Mouse (Mus musculus) forebrain, embryonic 12.5 days (tissue): ENCODE data around the gene Mdm4. TPM values are rescaled to one million over a fixed set of nuclear protein-coding genes. Genes with fewer than 3 reads are reported as not detected.
"Not testable (repeated sequence)": the region's sequence is repeated elsewhere in the genome, so short reads cannot be mapped to it uniquely, and the experiment has no call there.

Experiments used
- ATAC-seq: fragments of 200-750 bp; cut with Nextera tagmentation; 2 replicates; pipeline ENCODE4 v1.8.0; 2017; ENCODE audit warnings: moderate TSS enrichment; ENCODE audit not compliant: low FRiP score
- H3K27ac ChIP-seq: fragments of 300-500 bp; sonication (generic); 2 replicates; pipeline ENCODE4 v1.5.1; 2016; ENCODE audit warnings: mild to moderate bottlenecking
- H3K27me3 ChIP-seq: fragments of 300-500 bp; sonication (generic); 2 replicates; pipeline ENCODE4 v1.6.1; 2016; ENCODE audit warnings: mild to moderate bottlenecking
- H3K36me3 ChIP-seq: fragments of 300-500 bp; sonication (generic); replicated peaks from 2 replicates; pipeline ENCODE4 v1.6.1; 2016; ENCODE audit warnings: mild to moderate bottlenecking
- H3K4me1 ChIP-seq: fragments of 300-500 bp; sonication (generic); 2 replicates; pipeline ENCODE4 v1.6.1; 2016
- H3K4me2 ChIP-seq: fragments of 300-500 bp; sonication (generic); 2 replicates; pipeline ENCODE4 v1.6.1; 2016; ENCODE audit warnings: mild to moderate bottlenecking, moderate library complexity
- H3K4me3 ChIP-seq: fragments of 300-500 bp; sonication (generic); replicated peaks from 2 replicates; pipeline ENCODE4 v1.5.1; 2016; ENCODE audit warnings: mild to moderate bottlenecking
- H3K9ac ChIP-seq: fragments of 300-500 bp; sonication (generic); 2 replicates; pipeline ENCODE4 v1.6.1; 2016; ENCODE audit warnings: mild to moderate bottlenecking
- H3K9me3 ChIP-seq: fragments of 300-500 bp; sonication (generic); 2 replicates; pipeline ENCODE4 v1.6.1; 2016
- WGBS: fragments of 180-500 bp; shearing (Covaris S2); methylation state at CpG from one replicate; pipeline ENCODE4 v1.1.7; 2016; 5-methylcytosine and 5-hydroxymethylcytosine counted together
- polyA plus RNA-seq: library from polyadenylated mRNA; unstranded; fragments of >200 nt; fragmentation: Nextera tagmentation; extraction: Ambion mirVana; gene quantifications from 2 replicates; pipeline ENCODE4 v1.2.1, GENCODE M21; 2016

Mdm4 gene
- polyA plus RNA-seq, 1 experiment from 2014 or later, result 53.1 TPM

- not testable (repeated sequence) for H3K4me1 ChIP-seq, H3K27me3 ChIP-seq, H3K27ac ChIP-seq, H3K36me3 ChIP-seq, ATAC-seq, H3K9me3 ChIP-seq
- peak overlapping the region; percentile 64 for H3K4me2 ChIP-seq
- 35% methylated on average over 21 of the region's 23 CpGs for WGBS
- peak overlapping the region; percentile 67 for H3K4me3 ChIP-seq
- H3K9ac ChIP-seq, result peak overlapping the region; percentile 88; the same call in 1 of the 2 replicates
Measured at GRCm38 (mm10) chr1:133025796-133026190, 4.6 kb downstream of the Mdm4 start.

DNA sequence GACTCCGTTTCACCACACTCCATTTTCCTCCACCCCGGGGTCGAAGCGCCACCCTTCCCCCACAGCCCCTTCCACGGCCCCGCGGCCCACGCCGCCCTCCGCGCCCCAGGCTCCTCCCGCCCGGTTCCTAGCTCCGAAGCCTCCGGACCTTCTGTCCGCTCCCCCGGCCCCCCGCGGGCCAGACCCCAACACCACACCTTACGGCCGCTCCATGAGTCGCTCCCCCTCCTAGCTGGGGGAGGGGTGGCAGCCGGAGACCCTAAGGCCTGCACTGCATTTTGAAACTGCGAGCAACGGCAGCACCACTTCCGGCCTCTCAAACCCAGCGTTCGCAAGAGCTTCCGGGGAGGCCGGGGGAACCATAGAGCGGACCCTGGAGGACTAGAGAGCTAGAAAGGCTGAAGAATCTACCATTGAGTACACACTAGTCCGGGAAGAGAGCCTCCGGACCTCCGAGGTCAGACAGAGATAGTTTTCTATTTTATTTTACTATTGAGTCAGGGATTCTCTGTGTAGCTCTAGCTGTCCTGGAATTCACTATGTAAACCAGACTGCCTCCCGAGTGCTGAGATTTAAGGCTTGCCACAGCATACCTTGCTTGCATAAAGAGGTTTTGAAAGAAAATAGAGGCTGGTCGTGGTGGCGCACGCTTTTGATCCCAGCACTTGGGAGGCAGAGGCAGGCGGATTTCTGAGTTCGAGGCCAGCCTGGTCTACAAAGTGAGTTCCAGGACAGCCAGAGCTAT, 5.1 kb downstream of the Mdm4 start:
- Histone ChIP-seq H3K4me1 (peaks cover 13% of the 10 kb centered on the region), H3K27ac (peak overlapping the region; percentile 87), H3K9me3 (no peaks in the 10 kb centered on the region), H3K9ac (peak overlapping the region; percentile 88), H3K4me3 (peak overlapping the region; percentile 67), H3K4me2 (peak overlapping the region; percentile 64), H3K27me3 (no peaks in the 10 kb centered on the region), H3K36me3 (no peaks in the 10 kb centered on the region)
- peak; percentile 95 for ATAC-seq
- 1% methylated on average over 40 of the region's 40 CpGs for WGBS

DNA sequence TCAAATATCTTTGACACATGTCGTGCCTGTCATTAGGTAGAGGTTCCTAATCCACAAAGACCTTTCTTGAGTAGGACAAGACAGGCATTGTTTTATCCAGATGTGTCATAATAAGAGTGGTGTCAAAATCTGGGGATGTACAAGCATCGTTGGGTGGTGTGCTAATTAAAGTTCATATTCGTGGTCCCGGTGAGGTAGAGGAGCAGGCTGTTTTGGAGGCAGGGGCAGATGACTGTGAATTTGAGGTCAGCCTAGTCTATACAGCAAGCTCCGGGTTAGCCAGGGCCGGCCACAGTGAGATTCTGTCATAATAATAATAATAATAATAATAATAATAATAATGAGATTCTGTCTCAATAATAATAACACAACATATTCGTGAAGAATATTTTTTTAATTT, 5.9 kb downstream of the Mdm4 start:
- 42% methylated on average over 7 of the region's 7 CpGs for WGBS
- Histone ChIP-seq H3K9me3 (no peaks in the 10 kb centered on the region), H3K4me3 (peak overlapping the region; percentile 67), H3K9ac (peak overlapping the region; percentile 88), H3K36me3 (no peaks in the 10 kb centered on the region), H3K4me2 (peak overlapping the region; percentile 64), H3K27me3 (no peaks in the 10 kb centered on the region), H3K27ac (no peak overlapping the region), H3K4me1 (peaks cover 14% of the 10 kb centered on the region)
- no peak for ATAC-seq

DNA sequence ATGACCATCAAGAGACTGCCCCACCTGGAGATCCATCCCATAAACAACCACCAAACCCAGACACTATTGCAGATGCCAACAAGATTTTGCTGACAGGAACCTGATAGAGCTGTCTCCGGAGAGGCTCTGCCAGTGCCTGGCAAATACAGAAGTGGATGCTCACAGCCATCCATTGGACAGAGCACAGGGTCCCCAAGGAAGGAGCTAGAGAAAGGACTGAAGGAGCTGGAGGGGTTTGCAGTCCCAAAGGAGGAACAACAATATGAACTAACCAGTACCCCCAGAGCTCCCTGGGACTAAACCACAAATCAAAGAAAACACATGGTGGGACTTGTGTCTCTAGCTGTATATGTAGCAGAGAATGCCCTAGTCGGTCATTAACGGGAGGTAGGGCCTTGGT, 6.6 kb downstream of the Mdm4 start:
- H3K4me1 ChIP-seq, result peaks cover 14% of the 10 kb centered on the region
- H3K36me3 ChIP-seq, H3K27ac ChIP-seq, H3K9ac ChIP-seq, H3K27me3 ChIP-seq, H3K4me3 ChIP-seq, ATAC-seq, H3K9me3 ChIP-seq: not testable (repeated sequence)
- peak overlapping the region; percentile 64 for H3K4me2 ChIP-seq
- 91% methylated on average over 3 of the region's 3 CpGs for WGBS

- ATAC-seq, H3K9me3 ChIP-seq, H3K27ac ChIP-seq, H3K9ac ChIP-seq, H3K27me3 ChIP-seq, H3K4me3 ChIP-seq, H3K4me2 ChIP-seq: not testable (repeated sequence)
- Histone ChIP-seq H3K4me1 (peaks cover 14% of the 10 kb centered on the region), H3K36me3 (peaks cover 20% of the 10 kb centered on the region)
- WGBS, result 96% methylated on average over 2 of the region's 2 CpGs
Measured at GRCm38 (mm10) chr1:133021971-133022370, 8.4 kb downstream of the Mdm4 start.

DNA sequence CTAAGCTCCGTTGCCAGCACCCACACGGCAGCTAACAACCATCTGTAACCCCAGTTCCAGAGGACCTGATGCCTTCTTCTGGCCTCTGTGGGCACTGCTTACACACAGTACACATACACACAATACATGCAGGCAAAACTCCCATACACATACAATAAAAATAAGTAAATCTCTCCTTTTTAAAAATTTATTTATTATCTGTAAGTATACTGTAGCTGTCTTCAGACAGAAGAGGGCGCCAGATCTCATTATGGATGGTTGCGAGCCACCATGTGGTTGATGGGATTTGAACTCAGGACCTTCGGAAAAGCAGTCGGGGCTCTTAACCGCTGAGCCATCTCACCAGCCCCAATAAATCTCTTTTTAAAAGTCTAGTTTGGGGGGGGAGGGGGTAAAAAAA, 9.0 kb downstream of the Mdm4 start:
- H3K4me1 ChIP-seq, result peaks cover 14% of the 10 kb centered on the region
- no peak overlapping the region for H3K9ac ChIP-seq
- H3K36me3 ChIP-seq, result peaks cover 26% of the 10 kb centered on the region
- 95% methylated on average over 7 of the region's 7 CpGs for WGBS
- H3K27me3 ChIP-seq, result no peaks in the 10 kb centered on the region
- no peaks in the 10 kb centered on the region for H3K9me3 ChIP-seq
- H3K4me3 ChIP-seq, result no peak overlapping the region
- no peak overlapping the region for H3K4me2 ChIP-seq
- H3K27ac ChIP-seq, result no peak overlapping the region
- no peak for ATAC-seq

DNA sequence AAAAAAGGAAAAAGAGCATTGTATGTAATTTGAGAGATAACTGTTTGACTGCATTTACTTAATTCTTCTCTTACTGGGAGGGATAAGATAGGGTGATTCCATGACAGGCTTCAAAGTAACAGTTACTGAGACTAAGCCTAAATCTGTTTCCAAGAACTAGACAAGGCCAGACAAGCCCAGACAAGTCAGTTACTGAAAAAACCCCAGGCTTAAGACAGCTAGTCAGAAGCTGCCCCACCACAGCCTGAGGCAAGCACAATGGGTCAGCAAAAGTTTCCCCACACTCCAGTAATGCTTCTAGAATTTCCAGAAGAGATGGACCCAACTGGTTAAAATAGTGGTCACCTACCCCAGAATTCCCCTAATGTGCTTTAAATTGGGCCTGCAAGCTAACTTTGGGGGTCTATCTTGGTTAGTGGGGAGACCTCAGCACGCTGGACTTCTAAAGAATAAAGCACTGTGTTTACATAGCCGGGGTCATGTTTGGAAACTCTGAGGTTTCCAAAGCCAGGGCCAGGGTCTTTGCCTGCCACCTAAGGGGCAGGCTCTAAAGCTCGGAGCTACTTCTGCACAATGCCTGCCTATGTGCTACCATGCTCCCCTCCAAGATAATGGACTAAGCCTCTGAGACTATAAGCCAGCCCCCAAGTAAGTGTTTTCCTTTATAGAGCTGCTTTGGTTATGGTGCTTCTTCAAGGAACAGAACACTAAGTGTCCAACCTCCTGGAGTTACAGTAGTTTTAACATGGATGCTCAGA, 10.0 kb downstream of the Mdm4 start:
- no peak for ATAC-seq
- WGBS, result 65% methylated on average over 3 of the region's 3 CpGs
- Histone ChIP-seq H3K36me3 (peaks cover 33% of the 10 kb centered on the region), H3K4me3 (no peak overlapping the region), H3K4me1 (peaks cover 14% of the 10 kb centered on the region), H3K9ac (no peak overlapping the region), H3K4me2 (no peak overlapping the region), H3K27ac (no peak overlapping the region), H3K27me3 (no peaks in the 10 kb centered on the region), H3K9me3 (no peaks in the 10 kb centered on the region)

- Histone ChIP-seq H3K9me3 (no peaks in the 10 kb centered on the region), H3K27ac (no peak overlapping the region), H3K4me3 (no peak overlapping the region), H3K4me1 (peaks cover 12% of the 10 kb centered on the region), H3K27me3 (no peaks in the 10 kb centered on the region), H3K4me2 (no peak overlapping the region), H3K36me3 (peaks cover 43% of the 10 kb centered on the region), H3K9ac (no peak overlapping the region)
- ATAC-seq, result no peak
Measured at GRCm38 (mm10) chr1:133019312-133019711, 11.0 kb downstream of the Mdm4 start.

DNA sequence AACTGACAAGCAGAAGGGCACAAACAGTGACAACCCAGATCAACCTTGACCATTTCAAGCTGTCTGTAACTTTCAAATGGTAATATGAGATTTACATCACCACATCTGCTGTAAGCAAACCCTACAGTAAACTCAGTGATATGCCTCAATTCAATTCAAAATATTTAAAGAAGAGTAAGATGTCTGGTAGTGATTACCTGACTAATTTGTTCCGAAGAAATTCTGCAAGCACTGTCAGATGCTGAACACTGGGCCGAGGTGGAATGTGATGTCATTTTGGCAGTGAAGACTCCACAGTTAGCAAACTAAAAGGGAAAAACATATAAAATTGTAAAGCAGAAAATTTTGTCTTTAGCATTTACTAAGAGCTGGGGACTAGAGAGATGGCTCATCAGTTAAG, 11.8 kb downstream of the Mdm4 start:
- WGBS, result 87% methylated on average over 2 of the region's 2 CpGs
- Histone ChIP-seq H3K36me3 (peaks cover 49% of the 10 kb centered on the region), H3K4me1 (peaks cover 5% of the 10 kb centered on the region; the same call in 1 of the 2 replicates), H3K4me2 (no peak overlapping the region), H3K27ac (no peak overlapping the region), H3K9ac (no peak overlapping the region), H3K4me3 (no peak overlapping the region), H3K9me3 (no peaks in the 10 kb centered on the region), H3K27me3 (no peaks in the 10 kb centered on the region)
- ATAC-seq, result no peak

- Histone ChIP-seq H3K27ac (no peak overlapping the region), H3K36me3 (peaks cover 56% of the 10 kb centered on the region), H3K9me3 (no peaks in the 10 kb centered on the region), H3K9ac (no peak overlapping the region), H3K4me2 (no peak overlapping the region), H3K4me3 (no peak overlapping the region), H3K4me1 (peaks cover 5% of the 10 kb centered on the region; the same call in 1 of the 2 replicates), H3K27me3 (no peaks in the 10 kb centered on the region)
- WGBS, result 97% methylated on average over 9 of the region's 9 CpGs
- no peak for ATAC-seq
Measured at GRCm38 (mm10) chr1:133016775-133017428, 13.5 kb downstream of the Mdm4 start.

- no peak overlapping the region for H3K4me2 ChIP-seq
- no peak overlapping the region for H3K9ac ChIP-seq
- H3K4me3 ChIP-seq, result no peak overlapping the region
- H3K9me3 ChIP-seq, result no peaks in the 10 kb centered on the region
- 91% methylated on average over 1 of the region's 1 CpGs for WGBS
- no peak overlapping the region for H3K27ac ChIP-seq
- peaks cover 68% of the 10 kb centered on the region for H3K36me3 ChIP-seq
- H3K27me3 ChIP-seq, result no peaks in the 10 kb centered on the region
- no peak for ATAC-seq
- H3K4me1 ChIP-seq, result no peaks in the 10 kb centered on the region
Measured at GRCm38 (mm10) chr1:133014196-133014595, 16.2 kb downstream of the Mdm4 start.

GRCm38 (mm10) chr1:133013331-133013730, 17.0 kb downstream of the Mdm4 start:
- H3K9me3 ChIP-seq, result no peaks in the 10 kb centered on the region
- H3K27ac ChIP-seq, result no peak overlapping the region
- H3K4me2 ChIP-seq, result no peak overlapping the region
- no peaks in the 10 kb centered on the region for H3K4me1 ChIP-seq
- H3K36me3 ChIP-seq, result peaks cover 65% of the 10 kb centered on the region
- no peak for ATAC-seq
- H3K9ac ChIP-seq, result no peak overlapping the region
- H3K27me3 ChIP-seq, result no peaks in the 10 kb centered on the region
- no peak overlapping the region for H3K4me3 ChIP-seq
